Mouse (Mus musculus) liver, adult (tissue): ENCODE measurements around the gene Slc30a4.

Experiments
- GATA4 ChIP-seq: IDR thresholded peaks from 2 replicates; pipeline ENCODE4 v1.6.1; 2014; ENCODE audit warnings: mild to moderate bottlenecking, low read length; ENCODE audit not compliant: insufficient replicate concordance

Slc30a4 gene

GRCm38 (mm10) chr2:122656767-122657166 is 45.7 kb downstream of the Slc30a4 start:
- no peak for TF ChIP-seq GATA4

DNA sequence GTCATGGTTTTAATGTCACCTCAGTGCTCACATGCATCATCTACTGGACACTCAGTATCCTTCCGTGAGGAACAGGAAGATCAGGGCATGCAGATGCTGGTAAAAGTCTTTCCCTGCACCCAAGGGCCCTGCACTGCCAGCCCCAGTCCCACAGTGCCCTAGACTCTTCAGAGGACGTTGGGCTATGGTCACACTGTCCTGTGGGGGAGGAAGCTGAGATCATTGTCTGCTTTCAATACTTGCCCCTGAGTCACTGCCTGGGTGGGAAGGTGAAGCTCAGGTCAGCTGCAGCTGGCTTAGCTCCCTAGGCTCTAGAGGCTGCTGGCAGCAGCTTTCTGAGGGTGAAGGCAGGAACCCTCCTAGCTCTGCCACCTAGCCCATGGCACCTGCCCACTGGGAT is 46.4 kb downstream of the Slc30a4 start:
- no peak for TF ChIP-seq GATA4

DNA sequence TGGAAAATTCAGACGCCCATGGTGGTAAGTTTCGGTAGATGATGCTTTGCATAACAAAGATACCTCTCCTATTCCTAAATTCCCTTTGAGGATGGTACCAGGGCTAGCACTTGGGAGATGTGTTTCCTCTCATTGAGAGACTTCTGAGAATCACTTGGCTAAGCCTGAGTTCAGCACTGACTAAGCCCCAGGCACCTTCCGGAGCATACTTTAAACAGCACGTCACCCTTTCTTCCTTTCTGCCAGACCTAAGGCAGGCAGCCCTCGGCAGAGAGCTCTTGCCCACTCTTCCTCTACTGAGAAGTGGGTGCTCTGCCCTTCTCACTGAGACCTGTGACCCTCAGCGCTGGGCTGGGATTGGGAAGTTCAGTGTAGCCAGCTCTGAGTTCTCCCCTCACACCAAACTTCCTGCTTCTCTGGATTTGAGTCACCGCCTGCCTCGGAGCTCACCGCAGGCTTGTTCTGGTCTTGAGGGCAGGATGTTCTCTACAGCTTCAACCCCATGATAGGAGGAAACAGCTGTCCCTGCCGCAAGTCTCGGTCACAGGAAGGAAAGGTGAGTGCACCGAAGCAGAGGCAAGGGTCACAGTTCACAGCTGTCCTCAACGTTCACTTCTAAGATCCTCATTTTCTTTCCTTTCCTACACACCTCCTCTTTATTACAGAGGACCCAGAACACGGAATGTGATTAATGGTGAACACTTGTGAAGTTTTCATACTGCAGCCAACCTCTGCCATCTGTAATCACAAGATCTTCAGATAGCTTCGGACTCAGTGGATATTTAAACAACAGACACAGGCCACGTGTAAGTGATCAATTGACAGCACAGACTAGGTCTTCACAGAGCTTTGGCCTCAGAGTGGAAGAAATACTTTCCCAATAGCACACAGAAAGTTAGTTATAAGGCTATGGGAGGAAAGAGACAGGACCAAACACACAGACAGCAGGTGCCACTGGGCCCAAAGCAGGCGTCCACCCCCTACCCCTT is 50.1 kb downstream of the Slc30a4 start:
- TF ChIP-seq GATA4: no peak

- no peak for TF ChIP-seq GATA4
Observed at GRCm38 (mm10) chr2:122638673-122639072, 63.8 kb downstream of the Slc30a4 start.

- no peak for TF ChIP-seq GATA4
Observed at GRCm38 (mm10) chr2:122638029-122638428, 64.4 kb downstream of the Slc30a4 start.

GRCm38 (mm10) chr2:122637526-122637997 is 64.9 kb downstream of the Slc30a4 start:
- no peak for TF ChIP-seq GATA4

GRCm38 (mm10) chr2:122636686-122637085 is 65.8 kb downstream of the Slc30a4 start, which contains the start of gene AA467197:
Gene AA467197, plus strand, starts transcription at chr2:122636986.
- TF ChIP-seq GATA4: no peak
